Mouse (Mus musculus) embryo, embryonic 10 days (tissue): Measurements from ENCODE around the gene Tmem213.

ENCODE experiments used
- DNase-seq: peaks from one replicate; pipeline ENCODE4 v3.0.0-alpha.2; 2015; ENCODE audit warnings: low spot score

The Tmem213 gene

GRCm38 (mm10) chr6:38116107-38116770 is 7.2 kb downstream of the Tmem213 start:
- no peak for DNase-seq

- DNase-seq, result no peak
These were observed 9.3 kb downstream of the Tmem213 start for GRCm38 (mm10) chr6:38118341-38118740.

DNA sequence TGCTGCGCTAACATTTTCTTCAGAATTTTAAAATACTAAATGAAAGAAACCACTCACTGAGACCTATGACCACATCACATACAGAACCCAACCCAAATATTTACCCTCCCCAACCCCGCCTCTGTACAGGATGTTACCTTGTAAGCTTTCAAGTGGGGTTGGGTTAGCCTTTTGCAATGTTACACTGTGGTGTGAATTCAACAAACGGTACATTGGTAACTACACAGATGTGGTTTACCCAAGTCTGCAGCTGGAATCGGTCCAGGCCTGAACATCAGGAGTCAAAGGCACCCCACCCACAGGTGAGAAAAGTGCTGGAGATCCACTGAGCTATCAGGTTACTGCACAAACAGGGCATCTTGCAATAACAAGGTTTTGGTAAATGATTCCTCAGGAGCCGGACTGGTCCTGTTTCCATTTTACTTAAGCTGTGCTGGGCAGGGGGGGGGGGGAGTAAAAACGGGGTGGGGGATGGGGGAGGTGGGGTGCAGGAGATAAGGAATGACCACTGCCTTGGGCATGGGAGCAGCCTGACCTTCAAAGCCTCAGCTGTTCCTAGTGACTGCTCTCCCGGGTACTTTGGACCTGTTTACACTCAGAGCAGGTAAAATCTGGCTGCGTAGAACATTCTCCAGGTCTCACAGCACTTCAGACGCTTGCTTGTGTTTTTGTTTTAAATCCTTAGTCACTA is 11.8 kb downstream of the Tmem213 start:
- no peak for DNase-seq

- no peak for DNase-seq
These were observed 12.8 kb downstream of the Tmem213 start for GRCm38 (mm10) chr6:38121843-38122242.

DNA sequence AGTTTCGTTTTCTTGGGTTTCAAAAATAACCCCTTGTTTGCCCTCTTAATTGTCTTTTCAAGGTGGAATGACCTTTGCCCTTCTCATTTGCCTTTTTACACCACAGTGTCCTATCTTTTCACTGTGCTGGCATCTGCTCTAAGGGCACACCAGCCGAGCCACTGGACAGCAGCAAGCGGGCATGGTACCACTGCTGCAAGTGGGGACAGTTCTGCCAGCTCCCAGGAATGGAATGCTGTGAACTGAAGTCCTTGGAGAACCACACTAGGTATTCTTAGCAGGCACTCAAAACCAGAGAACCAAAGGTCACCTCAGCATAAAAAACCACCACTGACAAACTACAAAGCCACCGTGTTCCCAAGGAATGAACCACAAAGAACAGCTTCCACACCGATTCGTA is 13.7 kb downstream of the Tmem213 start:
- no peak for DNase-seq

DNA sequence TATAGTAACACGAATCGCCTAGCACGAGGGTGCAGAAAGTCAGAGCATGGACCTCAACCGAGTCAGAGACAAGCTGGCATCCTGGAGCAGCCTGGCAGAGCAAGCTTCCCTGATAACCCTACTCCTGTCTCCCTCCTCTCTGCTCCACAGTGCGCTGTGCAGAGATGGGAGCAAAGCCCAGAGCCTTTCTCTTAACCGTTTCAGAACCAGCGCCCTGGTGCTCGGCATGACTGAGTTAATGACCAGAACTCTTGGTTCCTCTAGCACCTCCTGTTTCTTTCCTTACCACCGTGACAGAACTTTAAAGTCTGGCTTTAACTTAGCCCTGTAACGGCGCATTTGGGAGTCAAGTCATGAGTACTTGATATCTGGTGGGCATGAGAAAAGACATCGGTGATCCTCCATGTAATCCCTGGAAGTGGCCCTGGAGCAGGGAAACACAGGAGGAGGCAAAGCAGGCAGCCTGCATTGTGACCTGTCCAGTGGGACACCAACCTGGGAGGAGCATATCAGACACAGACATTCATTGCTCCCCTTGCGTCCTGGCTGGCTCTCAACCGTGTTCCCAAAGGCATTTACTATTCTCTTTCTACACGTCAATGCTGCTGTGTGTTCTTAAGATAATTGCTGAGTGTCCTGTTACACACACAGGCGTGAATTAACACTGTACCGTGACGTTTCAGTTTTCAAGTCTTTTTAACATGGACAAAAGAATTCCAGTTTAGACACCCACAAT is 14.6 kb downstream of the Tmem213 start:
- DNase-seq, result no peak

DNA sequence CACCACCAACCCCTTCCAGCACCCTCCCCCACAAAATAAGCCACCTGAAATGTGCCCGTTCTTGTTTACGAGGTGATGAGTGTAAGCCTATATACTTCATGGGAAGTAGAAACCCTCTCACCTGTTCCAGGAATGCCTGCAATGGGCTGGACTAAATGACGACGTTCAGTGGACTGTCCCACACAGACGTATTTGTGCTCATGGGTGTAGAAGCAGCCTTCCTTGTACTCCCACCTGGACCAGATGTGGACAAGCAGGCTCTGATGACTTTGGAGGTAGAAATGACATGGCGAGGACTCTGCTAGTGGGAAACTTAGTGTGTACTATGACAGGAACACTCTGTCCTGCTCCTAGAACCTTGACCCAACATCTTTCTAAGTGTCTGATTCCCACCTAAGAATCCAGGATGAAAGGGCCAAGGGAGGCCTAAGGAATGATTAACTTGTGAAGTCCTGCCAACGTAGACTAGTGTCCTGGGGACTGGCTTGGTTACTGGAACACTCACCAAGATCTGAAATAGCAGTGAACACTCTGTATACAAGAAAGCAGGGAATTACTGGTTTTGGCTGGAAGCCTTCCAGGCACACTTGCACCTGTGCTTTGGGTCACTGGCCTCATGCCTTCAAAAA is 15.3 kb downstream of the Tmem213 start, which contains the start of gene Atp6v0a4:
Gene Atp6v0a4 (minus strand): TSS at position 380 of the 629 bp plus-strand sequence.
- no peak for DNase-seq

GRCm38 (mm10) chr6:38124882-38125281 is 15.8 kb downstream of the Tmem213 start:
- no peak for DNase-seq

DNA sequence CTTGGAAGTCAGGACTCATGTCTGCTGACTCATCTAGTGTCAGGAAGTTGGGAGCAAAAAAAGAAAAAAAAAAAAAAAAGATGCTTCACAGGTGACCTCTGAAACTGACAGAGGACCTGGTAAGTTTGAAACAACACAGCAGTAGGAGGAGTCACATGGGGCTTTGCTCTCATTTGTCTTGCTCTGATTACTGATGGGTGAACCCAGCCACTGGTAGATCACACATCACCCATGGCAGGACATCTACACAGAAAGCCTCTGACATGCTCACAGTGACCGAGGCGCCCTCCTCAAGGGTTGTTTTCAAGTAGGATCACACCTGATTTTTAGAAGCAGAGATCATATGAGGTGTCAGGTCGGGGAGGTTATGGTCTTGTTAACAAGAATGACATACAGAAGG is 16.4 kb downstream of the Tmem213 start:
- DNase-seq, result no peak

DNA sequence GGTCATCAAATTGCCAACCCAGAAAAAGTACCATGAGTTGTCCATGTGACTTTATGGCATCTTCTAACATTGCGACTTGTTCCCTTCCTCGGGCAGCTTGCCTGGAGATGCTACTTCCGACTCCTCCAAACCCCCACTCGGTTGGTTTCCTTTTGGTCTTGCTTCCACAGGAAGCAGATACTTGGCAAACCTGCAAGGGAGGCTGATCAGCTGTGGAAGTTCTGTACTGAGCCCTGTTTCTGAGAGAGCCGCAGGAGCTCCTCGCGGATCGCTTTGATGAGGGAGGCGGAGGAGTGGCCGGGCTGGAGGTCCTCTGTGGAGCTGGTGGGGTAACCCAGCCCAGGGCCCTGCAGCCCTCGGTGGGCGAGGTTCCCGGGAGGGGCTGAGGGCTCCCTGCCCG is 19.1 kb downstream of the Tmem213 start:
- no peak for DNase-seq

DNA sequence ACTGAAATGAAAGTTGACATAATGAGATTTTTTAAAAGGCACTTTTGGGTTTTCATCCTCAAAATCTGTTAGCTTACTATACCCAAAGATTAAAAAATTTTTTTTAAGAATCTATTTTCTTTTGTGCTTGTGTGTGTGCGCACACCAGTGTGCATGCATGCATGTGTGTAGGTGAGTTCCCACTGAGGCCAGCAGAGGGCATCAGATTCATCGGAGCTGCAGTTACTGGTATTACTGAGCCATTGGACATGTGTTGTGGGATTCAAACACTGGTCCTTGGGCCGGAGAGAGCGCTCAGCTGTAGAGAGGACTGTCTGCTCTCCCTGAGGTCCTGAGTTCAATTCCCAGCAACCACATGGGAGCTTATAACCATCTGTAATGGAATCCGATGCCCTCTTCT is 20.8 kb downstream of the Tmem213 start:
- DNase-seq, result no peak

GRCm38 (mm10) chr6:38131801-38132231 is 22.8 kb downstream of the Tmem213 start:
- DNase-seq, result no peak

- no peak for DNase-seq
These were observed 25.9 kb downstream of the Tmem213 start for GRCm38 (mm10) chr6:38134806-38135559.

DNA sequence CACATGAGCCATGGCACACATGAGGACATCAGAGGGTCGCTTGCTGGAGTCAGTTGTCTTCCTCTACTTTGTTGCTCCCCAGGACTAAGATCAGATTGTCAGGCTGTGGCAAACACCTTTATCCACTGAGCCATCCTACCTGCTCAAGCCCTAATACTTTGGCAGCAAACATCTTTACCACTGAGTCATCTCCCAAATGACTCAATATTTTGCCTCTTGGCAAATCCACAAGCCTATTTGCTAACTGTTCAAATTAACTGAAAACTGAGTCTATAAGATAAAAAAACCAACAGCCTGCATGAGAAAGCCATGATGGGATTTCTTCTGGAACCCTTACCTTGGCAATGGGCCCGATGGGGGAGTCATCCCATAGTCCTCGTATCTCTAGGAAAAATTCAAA is 30.0 kb downstream of the Tmem213 start:
- no peak for DNase-seq

DNA sequence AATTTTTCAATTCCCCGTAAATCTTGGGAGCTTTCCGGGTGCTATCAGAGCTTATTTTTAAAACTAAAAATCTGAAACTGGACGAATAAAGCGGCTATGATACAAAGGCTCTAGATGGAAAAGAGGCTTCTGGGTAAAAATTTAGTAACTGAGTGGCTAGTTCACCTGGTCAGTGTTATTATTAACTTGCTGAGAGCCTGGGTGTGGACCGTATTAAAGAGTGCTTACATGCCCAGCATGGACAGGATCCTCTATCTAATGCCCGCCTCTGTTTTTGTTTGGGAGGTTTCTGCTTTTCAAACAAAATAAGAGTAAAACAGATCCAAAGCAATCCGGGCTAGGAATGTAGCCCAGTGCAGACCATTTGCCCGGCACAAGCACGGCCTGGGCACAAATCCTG is 31.3 kb downstream of the Tmem213 start:
- no peak for DNase-seq

GRCm38 (mm10) chr6:38144161-38144998 is 35.3 kb downstream of the Tmem213 start:
- DNase-seq, result no peak

DNA sequence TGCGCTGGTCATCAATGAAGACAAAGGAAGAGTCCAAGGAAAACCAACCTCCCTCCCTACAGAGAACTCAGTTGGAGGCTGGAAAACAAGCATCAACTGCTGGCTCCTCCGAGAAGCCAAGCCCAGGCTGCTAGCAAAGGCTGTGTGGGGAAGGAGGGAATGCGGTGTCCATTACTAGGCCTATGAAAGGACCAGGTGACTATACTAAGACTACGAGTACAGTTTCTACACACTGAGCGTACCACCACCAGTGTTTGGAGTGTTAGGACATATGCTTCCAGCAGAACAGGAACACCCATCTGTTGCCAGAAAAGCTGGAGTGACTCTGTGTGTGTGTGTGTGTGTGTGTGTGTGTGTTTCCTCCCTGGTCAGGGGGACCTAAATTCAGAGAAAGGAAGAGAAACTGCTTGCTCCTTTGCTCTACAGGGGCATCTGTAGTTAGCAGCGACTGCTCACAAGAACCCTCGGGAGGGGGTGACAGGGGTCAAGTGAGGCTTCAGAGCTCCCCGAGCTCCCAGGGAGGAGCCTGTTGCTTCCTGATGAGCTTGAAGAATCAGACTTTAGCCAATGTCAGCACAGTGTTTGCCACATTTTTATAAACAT is 36.5 kb downstream of the Tmem213 start:
- no peak for DNase-seq

DNA sequence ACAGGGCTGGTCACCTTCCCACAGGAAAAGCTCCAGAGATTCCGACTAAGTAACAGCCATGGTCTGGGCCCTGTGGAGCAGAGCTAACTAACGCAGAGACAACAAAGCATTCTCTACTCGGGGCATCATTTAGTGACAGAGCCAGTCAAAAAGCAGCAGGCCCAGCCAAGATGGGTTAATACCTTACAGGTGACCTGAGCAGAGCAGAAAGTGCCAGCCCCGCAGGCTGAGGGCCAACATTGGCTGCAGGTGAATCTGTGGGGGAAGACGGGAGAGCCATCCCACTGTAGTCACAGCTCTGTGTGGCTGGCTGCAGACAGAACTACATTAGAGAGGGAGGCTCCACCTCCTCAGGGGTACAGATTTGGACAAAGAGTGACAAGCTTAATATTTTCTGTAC is 38.2 kb downstream of the Tmem213 start:
- DNase-seq, result no peak

DNA sequence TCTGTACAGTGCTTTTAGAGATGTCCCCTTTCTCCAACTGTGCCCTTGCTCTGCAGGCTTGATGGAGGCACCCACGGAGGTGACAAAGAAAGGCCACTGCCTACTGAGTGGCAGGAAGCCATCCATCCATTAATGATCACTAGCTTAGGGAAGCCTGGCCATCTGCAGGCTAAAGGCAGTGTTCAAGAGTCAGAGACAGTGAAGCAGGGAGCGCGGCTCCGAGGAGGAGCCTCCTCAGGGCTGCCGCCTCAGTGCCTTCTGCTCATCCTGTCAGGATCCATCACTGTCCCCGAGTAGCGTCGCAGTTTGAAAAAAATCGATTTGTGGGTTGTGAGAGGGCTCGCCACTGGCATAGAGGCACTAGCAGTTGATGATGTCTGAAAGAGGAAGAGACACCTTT is 39.6 kb downstream of the Tmem213 start:
- DNase-seq, result no peak

DNA sequence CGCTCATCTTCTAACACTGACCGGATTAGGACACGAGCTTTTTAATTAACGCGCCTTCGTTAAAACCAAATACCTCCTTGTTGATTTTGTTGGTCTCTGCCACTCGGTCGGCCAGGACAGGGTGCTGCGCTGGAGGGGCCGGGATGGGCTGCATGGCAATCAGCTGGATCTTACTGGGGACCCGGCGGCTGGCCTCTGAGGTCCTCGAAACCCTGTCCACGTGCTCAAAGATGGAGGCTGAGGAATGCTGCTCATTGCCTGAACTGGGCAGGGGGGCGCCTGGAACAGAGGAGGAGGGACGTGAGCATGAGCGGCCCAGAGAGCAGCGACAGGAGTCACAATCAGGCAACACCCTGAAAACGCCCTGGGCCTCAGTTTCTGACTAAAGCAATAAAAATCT is 40.4 kb downstream of the Tmem213 start:
- no peak for DNase-seq

- no peak for DNase-seq
These were observed 43.2 kb downstream of the Tmem213 start for GRCm38 (mm10) chr6:38152305-38152704.
